Mouse (Mus musculus): ENCODE results near the gene Ogg1.

Ogg1 gene

GRCm38 (mm10) chr6:113326533-113327315, at the start of gene Ogg1:
Ogg1 (plus strand) TSS chr6:113326972.
- DNase-seq (ENCODE audit: low spot score in 2 of 2), result peak; percentile 99

- no peak for DNase-seq (ENCODE audit: low spot score in 2 of 2)
Measured at GRCm38 (mm10) chr6:113281676-113282075, 45.1 kb upstream of the Ogg1 start.

- peak in 1 of 2 experiments; percentile 41 for DNase-seq (ENCODE audit: low spot score in 2 of 2)
Measured at GRCm38 (mm10) chr6:113282101-113282802, 44.5 kb upstream of the Ogg1 start, which contains the start of gene Cpne9. Cpne9 (plus strand) TSS chr6:113282307.

GRCm38 (mm10) chr6:113282969-113283368, 43.8 kb upstream of the Ogg1 start:
- DNase-seq (ENCODE audit: low spot score in 2 of 2), result no peak

GRCm38 (mm10) chr6:113283500-113283899, 43.3 kb upstream of the Ogg1 start:
- no peak for DNase-seq (ENCODE audit: low spot score in 2 of 2)

GRCm38 (mm10) chr6:113284931-113285330, 41.8 kb upstream of the Ogg1 start:
- no peak for DNase-seq (ENCODE audit: low spot score in 2 of 2)

- no peak for DNase-seq (ENCODE audit: low spot score in 2 of 2)
Measured at GRCm38 (mm10) chr6:113286316-113286715, 40.5 kb upstream of the Ogg1 start.

- peak; percentile 69 for DNase-seq (ENCODE audit: low spot score in 2 of 2)
Measured at GRCm38 (mm10) chr6:113287236-113287635, 39.5 kb upstream of the Ogg1 start.

- no peak for DNase-seq (ENCODE audit: low spot score in 2 of 2)
Measured at GRCm38 (mm10) chr6:113289346-113289745, 37.4 kb upstream of the Ogg1 start.

GRCm38 (mm10) chr6:113290346-113290745, 36.4 kb upstream of the Ogg1 start:
- DNase-seq (ENCODE audit: low spot score in 2 of 2), result no peak

GRCm38 (mm10) chr6:113292938-113293337, 33.8 kb upstream of the Ogg1 start:
- no peak for DNase-seq (ENCODE audit: low spot score in 2 of 2)

- DNase-seq (ENCODE audit: low spot score in 2 of 2), result no peak
Measured at GRCm38 (mm10) chr6:113296046-113296445, 30.7 kb upstream of the Ogg1 start.

- DNase-seq (ENCODE audit: low spot score in 2 of 2), result no peak
Measured at GRCm38 (mm10) chr6:113296639-113297038, 30.1 kb upstream of the Ogg1 start.

- DNase-seq (ENCODE audit: low spot score in 2 of 2), result no peak
Measured at GRCm38 (mm10) chr6:113301350-113301749, 25.4 kb upstream of the Ogg1 start.

- no peak for DNase-seq (ENCODE audit: low spot score in 2 of 2)
Measured at GRCm38 (mm10) chr6:113302258-113302657, 24.5 kb upstream of the Ogg1 start.

GRCm38 (mm10) chr6:113306322-113306985, 20.3 kb upstream of the Ogg1 start:
- peak; percentile 99 for DNase-seq (ENCODE audit: low spot score in 2 of 2)

GRCm38 (mm10) chr6:113306986-113307349, 19.8 kb upstream of the Ogg1 start, which contains the start of gene Brpf1:
Brpf1 (plus strand) TSS chr6:113307137.
- DNase-seq (ENCODE audit: low spot score in 2 of 2), result no peak

GRCm38 (mm10) chr6:113307481-113308121, 19.2 kb upstream of the Ogg1 start:
- DNase-seq (ENCODE audit: low spot score in 2 of 2), result no peak

GRCm38 (mm10) chr6:113308141-113308540, 18.6 kb upstream of the Ogg1 start:
- DNase-seq (ENCODE audit: low spot score in 2 of 2), result peak in 1 of 2 experiments; percentile 59

GRCm38 (mm10) chr6:113315972-113316371, 10.8 kb upstream of the Ogg1 start:
- DNase-seq (ENCODE audit: low spot score in 2 of 2), result no peak

- DNase-seq (ENCODE audit: low spot score in 2 of 2), result no peak
Measured at GRCm38 (mm10) chr6:113329396-113329795, 2.6 kb downstream of the Ogg1 start.

GRCm38 (mm10) chr6:113330547-113330946, 3.8 kb downstream of the Ogg1 start:
- no peak for DNase-seq (ENCODE audit: low spot score in 2 of 2)
